Mouse (Mus musculus): ENCODE results near the gene Slc1a7.
A peak's percentile ranks its signal among the peaks of the same experiment; 100 is the strongest.

The Slc1a7 gene

DNA sequence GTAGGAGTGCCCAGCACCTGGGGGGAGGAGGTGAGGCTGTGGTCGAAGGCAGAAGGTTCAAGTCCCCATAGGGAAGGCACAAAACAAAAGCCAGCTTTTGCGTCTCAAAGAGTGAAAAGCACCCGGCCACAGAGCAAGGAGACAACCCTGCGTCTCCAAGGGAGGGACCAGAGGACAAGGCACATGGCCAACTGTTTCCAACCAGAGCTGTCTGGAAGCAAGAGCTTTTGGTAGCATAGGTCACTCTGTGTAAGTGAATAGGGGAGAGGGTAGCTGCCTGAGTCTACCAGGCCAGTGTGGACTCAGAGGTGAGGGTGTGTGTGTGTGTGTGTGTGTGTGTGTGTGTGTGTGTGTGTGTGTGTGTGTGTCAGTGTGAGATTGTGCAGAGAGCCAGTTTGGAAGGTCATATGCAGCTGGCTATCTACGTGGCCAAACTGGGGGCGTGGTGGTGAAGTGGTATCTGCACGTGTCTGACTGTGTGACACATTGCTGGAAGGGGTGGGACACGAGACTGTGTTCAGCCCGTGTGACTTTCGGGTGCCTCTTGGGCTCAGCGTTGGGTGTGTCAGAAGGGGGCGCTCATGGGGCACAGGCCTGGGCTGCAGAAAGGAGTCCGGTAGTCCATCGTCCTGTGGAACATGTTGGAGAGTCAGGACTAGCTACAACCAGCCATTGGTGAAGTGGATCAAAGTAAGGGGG lies 47.1 kb downstream of the Slc1a7 start:
- H3K36me3 ChIP-seq (ENCODE audit: control insufficient read depth, insufficient read depth, low read length, poor library complexity, severe bottlenecking), result no peaks in the 10 kb centered on the region
- no peak for DNase-seq (ENCODE audit: low read depth, low spot score)
- H3K27me3 ChIP-seq (ENCODE audit: control insufficient read depth, insufficient read depth, low read length, poor library complexity, severe bottlenecking), result no peaks in the 10 kb centered on the region

DNA sequence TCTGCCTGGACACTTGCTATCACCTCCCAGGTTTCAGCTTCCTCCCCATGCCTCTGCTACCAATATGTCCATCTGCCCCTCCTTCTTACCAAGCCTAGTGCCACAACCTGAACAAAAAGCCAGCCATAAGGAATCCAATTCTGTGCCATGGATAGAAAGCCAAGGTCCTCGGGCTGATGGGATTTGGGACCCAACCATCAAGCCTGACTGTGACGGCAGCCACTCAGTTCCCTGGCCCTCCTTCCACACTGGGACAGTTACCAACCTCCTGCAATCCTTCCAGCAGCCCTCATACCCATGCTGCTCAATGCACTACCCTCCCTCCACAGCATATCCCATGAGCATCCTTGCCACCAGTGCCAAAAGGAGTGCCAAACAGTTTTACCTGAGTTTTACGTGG lies 48.2 kb downstream of the Slc1a7 start:
- no peak for DNase-seq (ENCODE audit: low read depth, low spot score)
- Histone ChIP-seq H3K36me3 (ENCODE audit: control insufficient read depth, insufficient read depth, low read length, poor library complexity, severe bottlenecking) (no peaks in the 10 kb centered on the region), H3K27me3 (ENCODE audit: control insufficient read depth, insufficient read depth, low read length, poor library complexity, severe bottlenecking) (no peaks in the 10 kb centered on the region)

DNA sequence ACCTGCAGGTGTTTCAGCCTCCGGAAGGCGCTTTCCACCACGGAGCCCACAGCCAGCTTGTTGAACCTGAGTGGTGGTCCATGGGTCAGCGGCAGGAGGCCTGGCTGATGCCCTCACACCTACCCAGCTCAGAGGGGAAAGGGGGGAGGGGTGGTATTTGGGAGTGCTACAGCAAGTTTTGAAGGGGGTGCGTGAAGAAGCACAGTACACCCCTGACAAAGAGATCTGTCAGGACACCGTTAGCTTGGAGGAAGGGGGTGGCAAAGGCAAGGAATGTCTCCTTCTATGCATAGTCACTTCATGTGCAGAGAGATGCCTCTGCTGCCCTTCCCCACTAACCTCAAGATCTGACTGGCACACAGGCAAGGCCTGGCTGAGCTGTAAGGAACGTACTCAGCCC lies 49.7 kb downstream of the Slc1a7 start:
- DNase-seq (ENCODE audit: low read depth, low spot score), result no peak
- Histone ChIP-seq H3K36me3 (ENCODE audit: control insufficient read depth, insufficient read depth, low read length, poor library complexity, severe bottlenecking) (no peaks in the 10 kb centered on the region), H3K27me3 (ENCODE audit: control insufficient read depth, insufficient read depth, low read length, poor library complexity, severe bottlenecking) (no peaks in the 10 kb centered on the region)

DNA sequence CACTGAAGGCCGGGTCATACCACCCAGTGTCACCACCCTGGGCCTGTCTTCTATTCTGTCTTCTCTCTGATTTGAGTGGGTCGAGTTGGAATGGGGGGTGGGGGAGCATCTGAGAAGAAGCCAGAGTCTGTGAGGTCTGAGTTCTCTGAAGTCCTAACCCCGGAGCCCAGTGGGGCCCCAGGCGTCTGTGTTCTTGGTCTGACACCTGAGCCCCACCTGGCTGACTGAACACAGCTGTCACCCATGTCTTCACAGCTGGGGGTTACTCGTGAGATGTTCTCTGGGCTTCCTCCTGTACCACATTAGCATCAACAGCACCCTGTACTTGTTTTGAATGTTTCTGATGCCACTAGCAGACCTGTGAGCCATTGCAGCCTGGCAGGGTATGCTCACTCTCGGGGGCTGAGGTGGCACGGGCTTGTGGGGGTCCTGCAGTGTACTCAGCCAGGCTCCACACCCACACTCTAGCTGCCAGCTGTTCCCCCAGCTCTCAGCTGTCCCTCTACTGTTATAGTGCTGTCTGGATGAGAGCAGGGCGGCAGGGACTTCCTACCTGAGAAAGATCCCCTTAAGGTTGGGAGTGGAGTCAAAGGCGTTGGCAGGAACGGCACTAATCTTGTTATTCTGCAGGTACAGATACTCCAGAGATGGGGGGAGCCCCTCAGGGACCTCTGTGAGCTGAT lies 50.2 kb downstream of the Slc1a7 start:
- Histone ChIP-seq H3K27me3 (ENCODE audit: control insufficient read depth, insufficient read depth, low read length, poor library complexity, severe bottlenecking) (no peaks in the 10 kb centered on the region), H3K36me3 (ENCODE audit: control insufficient read depth, insufficient read depth, low read length, poor library complexity, severe bottlenecking) (no peaks in the 10 kb centered on the region)
- DNase-seq (ENCODE audit: low read depth, low spot score), result no peak

DNA sequence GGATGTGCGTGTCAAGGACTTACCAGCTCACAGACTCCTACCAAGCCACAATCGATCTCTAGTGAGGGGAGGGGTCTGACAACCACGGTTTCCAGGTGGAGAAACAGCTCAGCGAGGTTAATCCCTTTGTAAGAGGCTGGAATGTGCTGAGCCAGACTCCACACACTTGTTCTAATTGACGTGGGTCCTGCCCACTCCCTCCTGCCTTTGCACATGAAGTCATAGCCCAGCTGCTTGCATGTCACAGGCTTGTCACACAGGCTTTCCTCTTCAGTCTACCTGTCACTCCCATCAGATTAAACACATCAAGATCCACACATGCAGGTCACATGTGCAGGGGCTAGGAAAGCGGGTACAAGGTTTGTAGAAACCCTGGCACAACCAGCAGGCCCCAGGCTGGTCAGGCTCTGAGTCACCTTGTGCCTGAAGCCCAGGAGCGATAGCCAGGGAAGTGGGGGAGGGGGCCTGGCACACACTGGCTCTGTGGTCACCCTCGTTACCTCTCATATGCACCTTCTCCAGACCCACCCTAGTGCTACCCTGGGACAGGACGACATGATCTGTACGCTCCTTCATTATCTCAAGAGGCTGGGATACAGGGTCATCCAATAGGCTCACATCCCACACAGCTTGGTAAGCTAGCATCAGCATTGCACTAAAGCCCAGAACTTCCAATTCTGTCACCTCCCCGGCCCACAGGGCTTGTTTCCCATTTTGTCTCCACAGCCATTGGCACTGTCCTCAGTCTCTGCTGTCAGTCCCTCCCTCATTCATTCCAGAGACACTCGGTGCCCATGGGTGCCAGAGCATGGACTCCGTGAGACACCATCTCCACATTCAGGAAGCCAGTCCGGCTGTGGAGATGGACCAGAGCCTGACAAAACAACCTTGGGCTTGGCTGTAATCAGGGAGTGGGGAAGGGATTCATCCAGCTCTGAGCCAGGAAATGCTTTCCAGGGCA lies 51.1 kb downstream of the Slc1a7 start:
- DNase-seq (ENCODE audit: low read depth, low spot score), result no peak

DNA sequence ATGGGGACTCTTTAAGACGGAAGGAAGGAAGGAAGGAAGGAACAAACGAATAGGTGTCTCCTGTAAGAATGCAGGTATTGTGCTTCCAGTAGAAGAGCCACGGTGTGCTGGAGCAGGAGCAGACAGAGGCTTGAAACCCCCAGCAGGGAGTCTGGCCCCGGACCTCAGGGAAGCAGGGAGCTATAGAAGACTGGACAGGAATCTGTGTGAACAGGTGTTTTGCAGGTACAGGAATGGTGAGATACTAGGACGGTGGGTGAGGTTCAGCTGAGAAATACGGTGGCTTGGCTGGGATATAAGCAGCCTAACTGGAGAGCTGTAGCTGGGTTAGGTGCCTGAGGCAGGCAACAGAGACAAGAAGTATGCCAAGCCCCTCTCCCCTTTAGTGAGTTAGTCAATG lies 52.0 kb downstream of the Slc1a7 start:
- H3K27me3 ChIP-seq (ENCODE audit: control insufficient read depth, insufficient read depth, low read length, poor library complexity, severe bottlenecking), result no peaks in the 10 kb centered on the region
- no peaks in the 10 kb centered on the region for H3K36me3 ChIP-seq (ENCODE audit: control insufficient read depth, insufficient read depth, low read length, poor library complexity, severe bottlenecking)
- no peak for DNase-seq (ENCODE audit: low read depth, low spot score)

More for the DNA sequence above, 51.1 kb downstream of the Slc1a7 start:
- Histone ChIP-seq H3K36me3 (ENCODE audit: control insufficient read depth, insufficient read depth, low read length, poor library complexity, severe bottlenecking) (no peaks in the 10 kb centered on the region), H3K27me3 (ENCODE audit: control insufficient read depth, insufficient read depth, low read length, poor library complexity, severe bottlenecking) (no peaks in the 10 kb centered on the region)

DNA sequence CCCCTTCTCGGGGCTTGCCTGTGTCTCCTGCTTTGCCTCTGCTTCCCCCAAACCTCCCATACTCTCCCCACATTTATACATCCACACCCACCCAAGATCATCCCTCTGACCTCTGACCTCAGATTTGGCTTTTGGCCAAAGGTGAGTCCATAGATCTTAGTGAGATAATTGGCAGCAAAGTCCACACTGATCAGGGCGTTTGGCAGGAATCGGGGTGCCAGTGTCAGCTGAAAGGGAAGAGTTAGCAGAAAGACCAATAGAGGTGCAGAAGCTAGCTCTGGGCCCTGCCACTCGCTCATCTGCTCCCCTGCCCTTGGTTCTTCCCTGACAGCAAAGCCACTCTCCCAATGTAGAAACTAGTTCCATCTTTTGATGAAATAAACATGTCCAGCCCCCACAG lies 55.1 kb downstream of the Slc1a7 start:
- Histone ChIP-seq H3K36me3 (ENCODE audit: control insufficient read depth, insufficient read depth, low read length, poor library complexity, severe bottlenecking) (no peaks in the 10 kb centered on the region), H3K27me3 (ENCODE audit: control insufficient read depth, insufficient read depth, low read length, poor library complexity, severe bottlenecking) (no peaks in the 10 kb centered on the region)
- no peak for DNase-seq (ENCODE audit: low read depth, low spot score)

DNA sequence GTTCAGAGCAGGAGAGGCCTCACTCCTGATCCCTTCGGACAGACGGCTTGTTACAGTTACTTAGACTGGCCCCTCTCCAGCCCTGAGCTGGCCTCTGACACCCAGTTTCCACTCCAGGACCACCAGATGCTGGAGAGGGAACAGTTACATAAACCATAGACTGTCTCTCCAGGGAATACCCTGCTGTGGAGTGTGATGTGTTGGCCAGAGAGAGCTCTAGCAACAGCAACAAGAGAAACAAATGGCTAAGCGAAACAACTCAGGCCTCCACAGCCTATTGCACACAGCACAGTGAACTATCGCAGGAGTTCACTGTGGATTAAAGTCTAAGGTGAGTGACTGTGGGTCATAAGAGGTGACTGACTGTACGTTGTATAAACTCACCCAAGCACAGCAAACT lies 56.5 kb downstream of the Slc1a7 start:
- Histone ChIP-seq H3K27me3 (ENCODE audit: control insufficient read depth, insufficient read depth, low read length, poor library complexity, severe bottlenecking) (no peaks in the 10 kb centered on the region), H3K36me3 (ENCODE audit: control insufficient read depth, insufficient read depth, low read length, poor library complexity, severe bottlenecking) (no peaks in the 10 kb centered on the region)
- DNase-seq (ENCODE audit: low read depth, low spot score), result no peak

DNA sequence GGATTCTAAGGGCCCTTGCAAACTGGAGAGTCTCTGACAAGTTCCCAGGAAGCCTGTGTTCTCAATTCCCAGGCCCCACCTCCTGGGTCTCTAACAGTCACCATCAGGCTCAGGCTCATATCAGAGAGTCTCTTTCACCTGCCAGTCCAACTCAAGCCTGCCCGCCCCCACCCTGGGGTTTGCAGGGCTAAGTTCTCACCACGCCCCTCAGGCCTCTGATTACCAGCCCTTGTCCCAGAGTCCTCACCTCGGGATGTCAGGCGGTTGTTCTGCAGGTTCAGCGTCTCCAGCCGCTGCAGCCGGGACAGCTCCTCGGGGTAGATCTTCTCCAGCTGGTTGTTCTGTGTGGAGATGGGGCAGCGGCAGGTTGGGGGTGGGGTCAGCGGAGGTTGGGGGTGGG lies 57.1 kb downstream of the Slc1a7 start:
- Histone ChIP-seq H3K36me3 (ENCODE audit: control insufficient read depth, insufficient read depth, low read length, poor library complexity, severe bottlenecking) (no peaks in the 10 kb centered on the region), H3K27me3 (ENCODE audit: control insufficient read depth, insufficient read depth, low read length, poor library complexity, severe bottlenecking) (no peaks in the 10 kb centered on the region)
- DNase-seq (ENCODE audit: low read depth, low spot score), result no peak

DNA sequence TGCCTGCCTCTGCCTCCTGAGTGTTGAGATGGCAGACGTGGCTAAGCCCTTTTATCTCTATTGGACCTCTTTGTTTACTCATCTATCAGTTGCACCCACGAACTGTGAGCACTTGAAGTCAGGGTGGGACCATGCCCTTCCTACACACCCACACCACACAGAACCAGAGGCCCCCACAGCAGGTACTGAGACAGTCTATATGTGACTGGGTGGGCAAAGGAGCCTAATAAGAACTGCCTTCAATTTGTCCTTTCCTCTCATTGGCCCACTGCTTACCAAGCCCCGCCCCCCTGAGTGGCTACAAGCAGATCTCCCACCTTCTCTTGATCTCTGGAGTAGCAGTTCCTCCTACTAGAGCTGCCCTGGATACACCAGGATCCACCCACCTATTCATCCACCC lies 58.1 kb downstream of the Slc1a7 start:
- Histone ChIP-seq H3K36me3 (ENCODE audit: control insufficient read depth, insufficient read depth, low read length, poor library complexity, severe bottlenecking) (no peaks in the 10 kb centered on the region), H3K27me3 (ENCODE audit: control insufficient read depth, insufficient read depth, low read length, poor library complexity, severe bottlenecking) (no peaks in the 10 kb centered on the region)
- no peak for DNase-seq (ENCODE audit: low read depth, low spot score)

DNA sequence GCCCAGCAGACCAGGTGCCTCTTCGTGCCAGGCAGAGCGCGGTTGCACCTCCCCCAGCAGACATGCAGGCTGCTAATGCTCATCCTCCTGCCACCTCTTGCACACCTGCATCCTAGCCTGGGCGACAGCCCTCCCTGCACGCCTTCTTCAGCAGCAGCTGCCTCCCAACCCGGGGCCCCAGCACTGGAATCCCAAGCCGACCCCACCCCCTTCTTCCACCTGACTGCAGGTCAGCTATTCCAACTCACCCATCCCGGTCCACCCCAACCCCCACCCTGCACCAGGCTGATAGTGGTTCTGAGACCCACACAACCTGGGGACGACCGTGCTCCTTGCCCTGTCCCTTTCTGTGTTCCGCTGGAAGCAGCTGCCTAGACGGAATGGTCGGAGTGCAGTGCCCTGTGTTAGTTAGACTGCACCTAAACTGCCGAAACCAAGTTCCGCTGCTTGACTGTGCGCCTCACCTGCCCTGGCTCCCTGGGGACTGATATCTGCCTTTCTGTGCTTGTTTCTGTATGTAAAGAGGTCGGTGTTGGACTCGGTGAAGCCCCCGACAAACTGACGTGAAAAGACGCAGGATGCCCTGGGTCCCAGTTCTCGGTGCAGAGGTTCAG lies 62.9 kb downstream of the Slc1a7 start:
- peak; percentile 8 for DNase-seq (ENCODE audit: low read depth, low spot score)
- H3K27me3 ChIP-seq (ENCODE audit: control insufficient read depth, insufficient read depth, low read length, poor library complexity, severe bottlenecking), result no peaks in the 10 kb centered on the region

DNA sequence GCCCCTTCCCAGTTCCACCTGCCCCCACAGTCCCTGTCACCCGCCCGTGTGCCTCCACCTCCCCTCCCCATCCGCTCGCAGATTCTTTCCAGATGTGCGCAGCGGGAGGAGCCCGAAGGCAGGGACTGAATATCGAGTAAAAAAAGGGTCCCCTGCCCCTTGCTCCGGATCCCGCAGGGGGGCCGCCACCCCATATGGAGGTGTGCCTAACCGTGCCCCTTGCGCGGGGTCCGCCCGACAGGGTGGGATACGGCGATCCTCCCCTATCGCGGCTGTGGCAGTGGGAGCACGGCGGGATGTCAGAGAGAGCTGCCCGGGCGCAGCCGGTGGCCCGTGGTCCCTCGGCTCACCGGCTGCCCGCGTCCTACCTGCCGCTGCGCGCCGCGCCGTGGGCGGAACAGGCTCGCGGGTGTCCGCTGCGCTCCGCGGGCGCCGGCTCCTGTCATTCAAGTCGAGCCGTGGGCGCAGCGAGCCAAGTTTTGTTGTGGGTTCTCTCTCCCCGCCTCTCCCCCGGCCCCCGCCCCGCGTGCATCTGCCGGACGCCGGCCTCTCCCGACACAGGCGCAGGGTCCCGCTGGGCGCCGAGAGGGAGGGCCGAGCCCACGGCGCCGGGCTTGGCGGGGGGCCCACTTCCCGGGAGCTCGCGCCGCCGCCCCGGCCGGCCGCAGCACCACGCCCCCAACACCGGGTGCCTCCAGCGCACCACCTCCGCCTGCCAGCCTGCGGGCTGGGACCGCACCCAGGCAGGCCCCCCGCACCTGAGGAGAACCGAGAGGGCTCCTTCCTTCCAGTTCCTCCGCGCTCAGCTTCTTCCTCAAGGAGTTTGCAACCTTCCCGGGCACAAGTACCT lies 63.6 kb downstream of the Slc1a7 start:
- Histone ChIP-seq H3K27me3 (ENCODE audit: control insufficient read depth, insufficient read depth, low read length, poor library complexity, severe bottlenecking) (no peaks in the 10 kb centered on the region), H3K36me3 (ENCODE audit: control insufficient read depth, insufficient read depth, low read length, poor library complexity, severe bottlenecking) (no peaks in the 10 kb centered on the region)
- no peak for DNase-seq (ENCODE audit: low read depth, low spot score)

More for the DNA sequence above, 62.9 kb downstream of the Slc1a7 start:
- no peaks in the 10 kb centered on the region for H3K36me3 ChIP-seq (ENCODE audit: control insufficient read depth, insufficient read depth, low read length, poor library complexity, severe bottlenecking)

DNA sequence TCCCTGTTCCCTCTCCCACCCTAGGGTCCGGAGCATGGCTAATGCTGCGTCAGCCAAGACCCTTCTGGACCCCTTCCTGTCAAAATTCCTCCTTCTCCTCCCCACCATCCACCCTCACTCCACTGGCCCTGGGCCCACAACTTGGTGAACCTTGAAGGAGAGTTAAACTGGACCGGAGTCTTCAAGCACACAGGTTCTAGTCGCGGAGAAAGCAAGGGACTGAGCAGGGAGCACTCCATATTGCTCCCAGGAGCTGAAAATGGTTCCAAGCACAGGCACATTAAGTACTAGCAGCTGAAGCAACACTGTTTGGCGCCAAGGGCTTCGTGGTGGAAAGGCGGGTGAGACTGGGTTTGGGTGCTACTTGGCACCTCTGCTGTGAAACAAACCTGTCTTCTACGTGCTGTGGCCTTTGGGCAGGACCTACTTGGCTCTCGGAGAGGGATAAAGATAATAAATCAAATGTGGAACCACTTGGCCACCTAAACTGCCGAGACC lies 64.3 kb downstream of the Slc1a7 start:
- Histone ChIP-seq H3K27me3 (ENCODE audit: control insufficient read depth, insufficient read depth, low read length, poor library complexity, severe bottlenecking) (no peaks in the 10 kb centered on the region), H3K36me3 (ENCODE audit: control insufficient read depth, insufficient read depth, low read length, poor library complexity, severe bottlenecking) (no peaks in the 10 kb centered on the region)
- no peak for DNase-seq (ENCODE audit: low read depth, low spot score)

Data from splenic B cell, adult 2 months (primary cell).